Mouse (Mus musculus): Measurements from ENCODE around the gene Tmem178b. TPM values are rescaled to one million over a fixed set of nuclear protein-coding genes. Genes with fewer than 3 reads are reported as not detected.

Tmem178b gene
- total and polyA plus RNA-seq, 3 experiments, result 0.16 TPM; not detected in 2

- TF ChIP-seq TAL1 (conservative IDR thresholded peaks at IDR 0.05; ENCODE audit: low read depth, low read length) (no peak), POLR2AphosphoS5 (IDR thresholded peaks at IDR 0.05; ENCODE audit: insufficient replicate concordance, low read depth, low read length) (no peak), CTCF (IDR thresholded peaks at IDR 0.05; ENCODE audit: low read depth, low read length) (no peak), GATA1 (IDR thresholded peaks at IDR 0.05; ENCODE audit: borderline replicate concordance, low read length) (no peak), GATA2 (IDR thresholded peaks at IDR 0.05; ENCODE audit: borderline replicate concordance, low read depth, low read length) (no peak)
- Histone ChIP-seq H3K4me1 (ENCODE audit: insufficient read depth, low read depth, low read length) (no peaks in the 10 kb centered on the region), H3K9me3 (replicated peaks) (no peaks in the 10 kb centered on the region), H3K36me3 (replicated peaks) (no peaks in the 10 kb centered on the region), H3K27me3 (ENCODE audit: insufficient read depth, low read length) (no peaks in the 10 kb centered on the region), H3K4me3 (ENCODE audit: low read depth, low read length) (no peak overlapping the region)
- no peak for ATAC-seq (ENCODE audit: extremely low read depth, insufficient number of reproducible peaks, low FRiP score, poor library complexity, severe bottlenecking)
- DNase-seq (ENCODE audit: low spot score), result no peak
These were observed 197.9 kb downstream of the Tmem178b start for GRCm38 (mm10) chr6:40071007-40071406.

GRCm38 (mm10) chr6:40076089-40076488 lies 203.0 kb downstream of the Tmem178b start:
- no peak for ATAC-seq (ENCODE audit: extremely low read depth, insufficient number of reproducible peaks, low FRiP score, poor library complexity, severe bottlenecking)
- H3K4me3 ChIP-seq (ENCODE audit: low read depth, low read length), result no peak overlapping the region
- no peak for DNase-seq (ENCODE audit: low spot score)
- H3K9me3 ChIP-seq (replicated peaks), result no peaks in the 10 kb centered on the region
- H3K4me1 ChIP-seq (ENCODE audit: insufficient read depth, low read depth, low read length), result no peaks in the 10 kb centered on the region
- no peaks in the 10 kb centered on the region for H3K36me3 ChIP-seq (replicated peaks)
- TF ChIP-seq GATA2 (IDR thresholded peaks at IDR 0.05; ENCODE audit: borderline replicate concordance, low read depth, low read length), result no peak
- no peak for TF ChIP-seq POLR2AphosphoS5 (IDR thresholded peaks at IDR 0.05; ENCODE audit: insufficient replicate concordance, low read depth, low read length)
- TF ChIP-seq TAL1 (conservative IDR thresholded peaks at IDR 0.05; ENCODE audit: low read depth, low read length), result no peak
- TF ChIP-seq CTCF (IDR thresholded peaks at IDR 0.05; ENCODE audit: low read depth, low read length), result no peak
- no peak for TF ChIP-seq GATA1 (IDR thresholded peaks at IDR 0.05; ENCODE audit: borderline replicate concordance, low read length)
- no peaks in the 10 kb centered on the region for H3K27me3 ChIP-seq (ENCODE audit: insufficient read depth, low read length)

- no peak for ATAC-seq (ENCODE audit: extremely low read depth, insufficient number of reproducible peaks, low FRiP score, poor library complexity, severe bottlenecking)
- H3K27me3 ChIP-seq (ENCODE audit: insufficient read depth, low read length), result no peaks in the 10 kb centered on the region
These were observed 203.7 kb downstream of the Tmem178b start for GRCm38 (mm10) chr6:40076670-40077313.

GRCm38 (mm10) chr6:40078353-40078752 lies 205.3 kb downstream of the Tmem178b start:
- ATAC-seq (ENCODE audit: extremely low read depth, insufficient number of reproducible peaks, low FRiP score, poor library complexity, severe bottlenecking) (no peak), DNase-seq (ENCODE audit: low spot score) (no peak)
- H3K4me3 ChIP-seq (ENCODE audit: low read depth, low read length), result no peak overlapping the region
- H3K27me3 ChIP-seq (ENCODE audit: insufficient read depth, low read length), result no peaks in the 10 kb centered on the region
- H3K4me1 ChIP-seq (ENCODE audit: insufficient read depth, low read depth, low read length), result no peaks in the 10 kb centered on the region
- no peak for TF ChIP-seq GATA2 (IDR thresholded peaks at IDR 0.05; ENCODE audit: borderline replicate concordance, low read depth, low read length)
- H3K9me3 ChIP-seq (replicated peaks), result no peaks in the 10 kb centered on the region
- H3K36me3 ChIP-seq (replicated peaks), result no peaks in the 10 kb centered on the region

More at GRCm38 (mm10) chr6:40076670-40077313, 203.7 kb downstream of the Tmem178b start:
- no peak overlapping the region for H3K4me3 ChIP-seq (ENCODE audit: low read depth, low read length)
- no peaks in the 10 kb centered on the region for H3K9me3 ChIP-seq (replicated peaks)
- no peak for DNase-seq (ENCODE audit: low spot score)
- no peaks in the 10 kb centered on the region for H3K4me1 ChIP-seq (ENCODE audit: insufficient read depth, low read depth, low read length)
- TF ChIP-seq GATA2 (IDR thresholded peaks at IDR 0.05; ENCODE audit: borderline replicate concordance, low read depth, low read length) (no peak), POLR2AphosphoS5 (IDR thresholded peaks at IDR 0.05; ENCODE audit: insufficient replicate concordance, low read depth, low read length) (no peak), GATA1 (IDR thresholded peaks at IDR 0.05; ENCODE audit: borderline replicate concordance, low read length) (no peak), CTCF (IDR thresholded peaks at IDR 0.05; ENCODE audit: low read depth, low read length) (no peak), TAL1 (conservative IDR thresholded peaks at IDR 0.05; ENCODE audit: low read depth, low read length) (no peak)
- no peaks in the 10 kb centered on the region for H3K36me3 ChIP-seq (replicated peaks)

GRCm38 (mm10) chr6:40083726-40084125 lies 210.7 kb downstream of the Tmem178b start:
- Histone ChIP-seq H3K27me3 (ENCODE audit: insufficient read depth, low read length) (no peaks in the 10 kb centered on the region), H3K36me3 (replicated peaks) (no peaks in the 10 kb centered on the region), H3K9me3 (replicated peaks) (no peaks in the 10 kb centered on the region), H3K4me3 (ENCODE audit: low read depth, low read length) (no peak overlapping the region), H3K4me1 (ENCODE audit: insufficient read depth, low read depth, low read length) (no peaks in the 10 kb centered on the region)
- DNase-seq (ENCODE audit: low spot score) (no peak), ATAC-seq (ENCODE audit: extremely low read depth, insufficient number of reproducible peaks, low FRiP score, poor library complexity, severe bottlenecking) (no peak)
- TF ChIP-seq CTCF (IDR thresholded peaks at IDR 0.05; ENCODE audit: low read depth, low read length) (no peak), POLR2AphosphoS5 (IDR thresholded peaks at IDR 0.05; ENCODE audit: insufficient replicate concordance, low read depth, low read length) (no peak), GATA2 (IDR thresholded peaks at IDR 0.05; ENCODE audit: borderline replicate concordance, low read depth, low read length) (no peak), GATA1 (IDR thresholded peaks at IDR 0.05; ENCODE audit: borderline replicate concordance, low read length) (no peak), TAL1 (conservative IDR thresholded peaks at IDR 0.05; ENCODE audit: low read depth, low read length) (no peak)

- DNase-seq (ENCODE audit: low spot score) (no peak), ATAC-seq (ENCODE audit: extremely low read depth, insufficient number of reproducible peaks, low FRiP score, poor library complexity, severe bottlenecking) (no peak)
- Histone ChIP-seq H3K27me3 (ENCODE audit: insufficient read depth, low read length) (no peaks in the 10 kb centered on the region), H3K4me1 (ENCODE audit: insufficient read depth, low read depth, low read length) (no peaks in the 10 kb centered on the region), H3K36me3 (replicated peaks) (no peaks in the 10 kb centered on the region), H3K9me3 (replicated peaks) (no peaks in the 10 kb centered on the region), H3K4me3 (ENCODE audit: low read depth, low read length) (no peak overlapping the region)
- no peak for TF ChIP-seq GATA1 (IDR thresholded peaks at IDR 0.05; ENCODE audit: borderline replicate concordance, low read length)
- TF ChIP-seq GATA2 (IDR thresholded peaks at IDR 0.05; ENCODE audit: borderline replicate concordance, low read depth, low read length), result no peak
- no peak for TF ChIP-seq CTCF (IDR thresholded peaks at IDR 0.05; ENCODE audit: low read depth, low read length)
- TF ChIP-seq TAL1 (conservative IDR thresholded peaks at IDR 0.05; ENCODE audit: low read depth, low read length), result no peak
- TF ChIP-seq POLR2AphosphoS5 (IDR thresholded peaks at IDR 0.05; ENCODE audit: insufficient replicate concordance, low read depth, low read length), result no peak
These were observed 218.2 kb downstream of the Tmem178b start for GRCm38 (mm10) chr6:40091250-40091651.
